Mouse (Mus musculus) right cerebral cortex, adult 18-20 months (tissue): ENCODE data around the gene Pbx3.

ENCODE experiments used
- DNase-seq: peaks from one replicate; pipeline ENCODE4 v3.0.0; 2022; ENCODE audit warnings: mixed read lengths

Pbx3 gene

GRCm38 (mm10) chr2:34219150-34219549, 153.8 kb downstream of the Pbx3 start:
- no peak for DNase-seq

DNA sequence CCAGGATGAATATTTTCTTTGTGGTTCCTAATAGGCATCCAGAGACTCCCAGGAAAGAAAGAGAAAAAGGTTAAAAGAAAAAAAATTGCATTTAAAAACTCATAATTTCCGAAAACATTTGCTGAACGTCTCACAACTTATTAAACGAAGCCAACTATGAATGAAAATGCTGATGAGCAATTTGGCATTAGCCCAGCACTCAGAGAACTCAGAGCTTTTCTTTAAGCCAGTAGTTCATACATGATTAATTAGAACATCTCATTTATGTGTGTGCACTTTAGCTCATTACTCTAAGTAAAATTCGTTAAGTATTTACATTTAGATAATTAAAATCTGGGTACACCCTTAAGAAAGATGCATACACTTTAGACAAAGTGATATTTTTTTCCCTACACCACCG, 155.3 kb downstream of the Pbx3 start:
- DNase-seq, result no peak

DNA sequence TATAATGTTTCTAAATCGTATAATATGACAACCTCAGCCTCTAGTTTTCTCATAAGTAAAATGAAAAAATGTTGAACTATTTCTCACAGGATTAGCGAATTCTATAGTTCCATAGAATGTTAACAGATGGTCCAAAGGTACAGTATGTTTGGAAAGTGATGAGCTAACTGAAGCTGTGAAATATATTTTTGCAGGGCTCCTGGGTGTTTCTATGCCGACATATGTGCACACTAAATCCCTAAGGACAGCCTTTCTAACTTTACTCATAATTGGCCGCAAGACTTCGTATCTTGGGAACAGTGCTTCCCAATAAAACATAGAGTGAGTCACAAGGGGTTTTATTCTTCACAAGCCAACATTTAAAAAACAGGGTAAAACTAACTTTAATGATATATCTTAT, 157.4 kb downstream of the Pbx3 start:
- peak; percentile 27 for DNase-seq

DNA sequence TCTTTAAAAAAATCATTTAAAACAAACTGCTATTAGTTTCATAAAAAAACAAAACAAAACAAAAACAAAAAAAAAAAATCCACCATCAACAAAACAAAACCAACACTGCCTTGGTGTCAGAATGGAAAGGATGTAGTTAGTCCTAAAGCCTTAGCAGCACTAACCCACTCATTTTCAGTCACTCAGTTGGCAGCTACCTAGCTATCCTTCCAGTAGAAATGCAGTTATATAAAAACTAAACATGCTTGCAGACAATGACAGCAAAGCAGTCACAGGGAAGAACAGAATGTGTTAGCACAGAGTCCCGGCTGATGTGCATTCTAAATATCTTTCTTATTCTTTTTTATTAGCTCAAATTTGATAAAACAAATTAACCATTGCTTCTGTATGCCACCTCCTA, 160.5 kb downstream of the Pbx3 start:
- DNase-seq, result peak; percentile 67

- no peak for DNase-seq
These were observed 168.1 kb downstream of the Pbx3 start for GRCm38 (mm10) chr2:34204797-34205196.

GRCm38 (mm10) chr2:34204325-34204724, 168.6 kb downstream of the Pbx3 start:
- DNase-seq, result no peak

- DNase-seq, result no peak
These were observed 178.8 kb downstream of the Pbx3 start for GRCm38 (mm10) chr2:34193870-34194820.

- DNase-seq, result peak; percentile 19
These were observed 179.7 kb downstream of the Pbx3 start for GRCm38 (mm10) chr2:34193276-34193675.

- DNase-seq, result no peak
These were observed 185.6 kb downstream of the Pbx3 start for GRCm38 (mm10) chr2:34187366-34187765.

GRCm38 (mm10) chr2:34181600-34181999, 191.3 kb downstream of the Pbx3 start:
- no peak for DNase-seq

DNA sequence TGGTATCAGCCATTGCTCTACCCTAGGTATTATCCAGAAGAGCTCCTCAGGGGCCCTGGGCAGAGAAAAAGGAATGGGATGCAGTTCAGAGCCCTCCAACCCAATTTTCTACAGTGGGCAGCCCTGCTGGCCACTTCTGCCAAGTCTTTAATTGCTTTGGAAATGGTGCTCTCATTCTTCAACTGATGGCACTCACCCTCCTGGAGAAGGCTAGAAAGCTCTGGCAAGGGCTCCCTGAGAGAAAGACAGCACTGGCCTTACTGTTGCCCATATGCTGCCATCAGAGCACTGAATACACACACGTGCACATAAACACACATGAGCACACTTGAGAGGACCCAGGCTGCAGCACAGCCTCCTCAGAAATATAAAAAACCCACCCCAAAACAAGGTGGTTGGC, 193.6 kb downstream of the Pbx3 start:
- DNase-seq, result no peak

GRCm38 (mm10) chr2:34178653-34179052, 194.3 kb downstream of the Pbx3 start:
- DNase-seq, result no peak

GRCm38 (mm10) chr2:34170424-34170823, 202.5 kb downstream of the Pbx3 start:
- DNase-seq, result no peak

DNA sequence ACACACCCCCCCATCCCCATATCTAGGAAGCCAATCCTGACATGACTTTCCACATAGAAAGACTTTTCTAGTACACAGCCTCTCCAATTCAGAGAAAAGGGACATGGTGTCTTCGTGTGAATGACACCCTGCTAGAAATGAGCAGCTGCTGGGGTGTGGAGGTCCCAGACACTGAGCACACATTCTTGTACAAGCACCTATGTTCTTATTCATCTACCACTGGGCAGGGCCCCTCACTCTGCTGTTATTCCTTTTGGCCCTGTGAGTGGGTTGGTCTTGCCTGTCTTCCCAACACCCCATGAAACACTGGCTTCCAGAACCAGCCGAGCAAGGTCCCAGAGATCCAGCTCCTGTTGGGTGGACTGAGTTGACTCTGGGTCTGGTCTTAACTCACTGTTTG, 203.3 kb downstream of the Pbx3 start:
- DNase-seq, result no peak

DNA sequence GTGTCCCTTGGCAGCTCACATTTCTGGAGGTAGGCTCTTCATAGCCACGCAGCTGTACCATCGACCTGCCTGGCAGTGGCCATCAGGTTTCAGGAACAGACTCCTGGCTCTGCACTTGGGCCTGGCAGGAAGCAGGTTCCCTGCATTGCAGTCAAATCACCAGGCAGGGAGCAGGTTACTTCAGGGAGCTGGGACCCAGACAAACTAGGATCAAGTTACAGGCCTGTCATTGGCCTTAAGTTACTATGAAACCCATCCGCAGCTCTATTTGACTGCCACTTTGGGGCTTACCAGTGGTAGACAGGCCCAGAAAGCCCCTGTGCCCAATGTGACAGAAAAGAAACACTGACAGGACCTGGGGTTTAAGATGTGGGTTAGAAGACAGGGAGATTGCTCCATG, 204.8 kb downstream of the Pbx3 start:
- no peak for DNase-seq

GRCm38 (mm10) chr2:34162484-34162883, 210.5 kb downstream of the Pbx3 start:
- DNase-seq, result no peak

GRCm38 (mm10) chr2:34157746-34158145, 215.2 kb downstream of the Pbx3 start:
- no peak for DNase-seq

GRCm38 (mm10) chr2:34154833-34155232, 218.1 kb downstream of the Pbx3 start:
- DNase-seq, result no peak

- no peak for DNase-seq
These were observed 219.6 kb downstream of the Pbx3 start for GRCm38 (mm10) chr2:34153336-34153735.

GRCm38 (mm10) chr2:34150560-34150959, 222.4 kb downstream of the Pbx3 start:
- no peak for DNase-seq

DNA sequence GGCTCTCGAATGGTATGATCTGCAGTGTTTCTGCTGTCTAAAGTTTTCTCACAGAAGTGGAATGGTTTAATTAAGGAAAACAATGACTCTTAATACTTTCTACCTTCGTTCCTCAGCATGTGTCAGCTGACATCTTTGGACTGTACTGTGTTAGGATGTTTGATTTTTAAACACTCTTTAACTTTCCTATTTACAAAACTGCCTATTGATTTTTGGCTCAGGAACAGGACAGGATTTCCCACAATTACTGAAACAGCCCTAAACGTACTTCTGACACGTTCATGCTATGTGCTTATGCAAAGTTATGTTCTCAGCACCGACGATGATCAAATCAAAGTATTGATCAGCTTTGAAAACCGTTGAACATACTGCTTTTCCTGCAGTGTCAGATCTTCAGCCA, 224.7 kb downstream of the Pbx3 start:
- DNase-seq, result no peak

DNA sequence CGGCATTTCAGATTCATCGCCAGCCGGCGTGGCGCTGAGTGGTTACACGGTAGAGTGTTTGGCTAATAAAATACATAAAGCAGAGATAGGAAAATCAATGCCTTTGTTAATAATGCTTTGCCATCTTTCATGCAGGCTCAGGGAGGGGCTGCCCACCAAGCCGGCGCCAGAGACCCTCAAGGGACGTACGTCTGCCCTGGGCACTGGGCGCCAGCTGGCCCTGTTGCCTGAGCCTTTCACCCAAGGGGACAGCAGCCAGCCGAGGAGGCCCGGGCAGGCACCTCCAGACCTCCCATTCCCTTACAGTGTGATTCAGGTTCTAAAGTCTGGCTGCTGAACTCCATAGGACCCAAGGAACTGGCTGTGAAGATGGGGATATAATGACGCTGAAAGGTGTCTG, 225.5 kb downstream of the Pbx3 start:
- DNase-seq, result no peak

DNA sequence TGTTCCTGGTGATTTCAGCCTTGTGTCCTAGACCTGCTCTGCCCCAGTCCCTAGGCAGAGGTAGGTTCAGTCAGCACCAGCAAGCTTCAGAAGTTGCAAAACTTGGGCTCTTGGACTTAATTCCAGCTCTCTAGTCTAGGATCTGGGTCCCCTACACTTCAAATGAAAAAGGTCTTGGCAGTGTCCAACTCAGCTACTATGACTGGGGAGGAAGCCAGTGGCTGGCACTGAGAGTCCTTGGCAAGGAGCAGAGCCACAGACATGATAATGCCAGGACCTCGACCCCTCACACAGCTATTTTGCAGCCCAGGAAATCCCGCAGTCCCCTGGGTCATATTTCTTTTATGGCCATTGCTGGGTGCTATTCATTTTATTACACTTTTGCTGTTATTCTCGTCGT, 225.9 kb downstream of the Pbx3 start:
- no peak for DNase-seq

- DNase-seq, result no peak
These were observed 226.5 kb downstream of the Pbx3 start for GRCm38 (mm10) chr2:34146431-34146830.
